Mouse (Mus musculus) MEL (cell line): ENCODE data around the gene 2510009E07Rik. TPM values are rescaled to one million over a fixed set of nuclear protein-coding genes. Genes with fewer than 3 reads are reported as not detected.

Source experiments
- DNase-seq: peaks from one replicate; pipeline ENCODE4 v3.0.0; 2011; ENCODE audit warnings: low read depth, low spot score
- H3K27ac ChIP-seq: 2 replicates; pipeline ENCODE4 v1.5.1; 2012; ENCODE audit warnings: low read depth, mild to moderate bottlenecking, control low read depth, low read length, moderate library complexity; ENCODE audit not compliant: control insufficient read depth
- H3K27me3 ChIP-seq, 2 experiments: fragments of 150-350 bp in 1 of 2; sonication (generic) in 1 of 2; 2 replicates each; pipeline ENCODE4 v1.6.1; 2012; ENCODE audit warnings: low read length in 2 of 2, mild to moderate bottlenecking in 2 of 2, improper control_type of control experiment in 1 of 2, moderate library complexity in 1 of 2; ENCODE audit not compliant: insufficient read depth in 2 of 2, control insufficient read depth in 1 of 2
- H3K36me3 ChIP-seq, 2 experiments: 2 replicates each; pipeline ENCODE4 v1.6.1; 2012 to 2014; ENCODE audit warnings: low read length in 2 of 2, improper control_type of control experiment in 1 of 2, inconsistent platforms in 1 of 2, mild to moderate bottlenecking in 1 of 2; ENCODE audit not compliant: insufficient read depth in 2 of 2, control insufficient read depth in 1 of 2
- H3K4me1 ChIP-seq, 2 experiments: fragments of 150-350 bp in 1 of 2; sonication (generic) in 1 of 2; 2 replicates each; pipeline ENCODE4 v1.6.1; 2012; ENCODE audit warnings: low read length in 2 of 2, improper control_type of control experiment in 1 of 2, mild to moderate bottlenecking in 1 of 2; ENCODE audit not compliant: insufficient read depth in 2 of 2, control insufficient read depth in 1 of 2
- H3K4me3 ChIP-seq, 2 experiments: fragments of 150-350 bp in 1 of 2; sonication (generic) in 1 of 2; 2 replicates each; pipeline ENCODE4 v1.5.1; 2012; ENCODE audit warnings: low read depth in 2 of 2, low read length in 2 of 2, mild to moderate bottlenecking in 2 of 2, moderate library complexity in 2 of 2, control low read depth in 1 of 2, improper control_type of control experiment in 1 of 2; ENCODE audit not compliant: control insufficient read depth in 1 of 2, insufficient read depth in 1 of 2
- H3K79me2 ChIP-seq: 2 replicates; pipeline ENCODE4 v1.6.1; 2012; ENCODE audit warnings: mild to moderate bottlenecking, low read length, moderate library complexity; ENCODE audit not compliant: control insufficient read depth, poor library complexity, insufficient read depth
- H3K9ac ChIP-seq: 2 replicates; pipeline ENCODE4 v1.6.1; 2012; ENCODE audit warnings: low read depth, mild to moderate bottlenecking, control low read depth, low read length, moderate library complexity; ENCODE audit not compliant: control insufficient read depth, poor library complexity, severe bottlenecking
- H3K9me3 ChIP-seq: fragments of 150-350 bp; sonication (generic); replicated peaks from 2 replicates; pipeline ENCODE4 v1.6.1; 2012; ENCODE audit warnings: mild to moderate bottlenecking, low read length, improper control_type of control experiment, moderate library complexity; ENCODE audit not compliant: insufficient read depth
- BHLHE40 ChIP-seq: IDR thresholded peaks from 2 replicates; pipeline ENCODE4 v1.6.1; 2012; ENCODE audit warnings: low read depth, mild to moderate bottlenecking, inconsistent platforms, low read length, improper control_type of control experiment, borderline replicate concordance
- CHD1 ChIP-seq: IDR thresholded peaks from 2 replicates; pipeline ENCODE4 v1.6.1; 2012; ENCODE audit warnings: low read depth, mild to moderate bottlenecking, inconsistent platforms, low read length, improper control_type of control experiment
- CHD2 ChIP-seq: IDR thresholded peaks from 2 replicates; pipeline ENCODE4 v1.6.1; 2011; ENCODE audit warnings: low read length, improper control_type of control experiment
- ELF1 ChIP-seq: IDR thresholded peaks from 2 replicates; pipeline ENCODE4 v1.6.1; 2014; ENCODE audit warnings: low read depth, mild to moderate bottlenecking, inconsistent platforms, low read length, improper control_type of control experiment, moderate library complexity
- EP300 ChIP-seq, 2 experiments: IDR thresholded peaks; 2 replicates each; pipeline ENCODE4 v1.6.1; 2011; ENCODE audit warnings: improper control_type of control experiment in 2 of 2, low read length in 2 of 2, low read depth in 1 of 2, mild to moderate bottlenecking in 1 of 2
- GABPA ChIP-seq: IDR thresholded peaks from 2 replicates; pipeline ENCODE4 v1.6.1; 2012; ENCODE audit warnings: low read depth, mild to moderate bottlenecking, inconsistent platforms, low read length, improper control_type of control experiment, moderate library complexity
- GATA1 ChIP-seq: IDR thresholded peaks from 2 replicates; pipeline ENCODE4 v1.6.1; 2011; ENCODE audit warnings: low read depth, low read length, improper control_type of control experiment
- HCFC1 ChIP-seq: IDR thresholded peaks from 2 replicates; pipeline ENCODE4 v1.6.1; 2012; ENCODE audit warnings: low read depth, mild to moderate bottlenecking, inconsistent platforms, low read length, improper control_type of control experiment, moderate library complexity
- MAZ ChIP-seq: IDR thresholded peaks from 2 replicates; pipeline ENCODE4 v1.6.1; 2012; ENCODE audit warnings: low read depth, mild to moderate bottlenecking, inconsistent platforms, low read length, improper control_type of control experiment
- MXI1 ChIP-seq: IDR thresholded peaks from 2 replicates; pipeline ENCODE4 v1.6.1; 2011; ENCODE audit warnings: mild to moderate bottlenecking, low read depth, low read length, improper control_type of control experiment
- MYB ChIP-seq: IDR thresholded peaks from 2 replicates; pipeline ENCODE4 v1.6.1; 2011; ENCODE audit warnings: mild to moderate bottlenecking, low read depth, low read length, improper control_type of control experiment
- NELFE ChIP-seq: IDR thresholded peaks from 2 replicates; pipeline ENCODE4 v1.6.1; 2011; ENCODE audit warnings: low read depth, low read length, improper control_type of control experiment
- NRF1 ChIP-seq: IDR thresholded peaks from 2 replicates; pipeline ENCODE4 v1.6.1; 2014; ENCODE audit warnings: low read depth, mild to moderate bottlenecking, inconsistent platforms, low read length, improper control_type of control experiment, moderate library complexity; ENCODE audit not compliant: poor library complexity, insufficient read depth, severe bottlenecking
- POLR2A ChIP-seq, 2 experiments: IDR thresholded peaks; 2 replicates each; pipeline ENCODE4 v1.6.1; 2011 to 2012; ENCODE audit warnings: low read length in 2 of 2, mild to moderate bottlenecking in 2 of 2, control low read depth in 1 of 2, improper control_type of control experiment in 1 of 2, low read depth in 1 of 2, moderate library complexity in 1 of 2; ENCODE audit not compliant: control insufficient read depth in 1 of 2, insufficient read depth in 1 of 2, poor library complexity in 1 of 2
- POLR2AphosphoS2 ChIP-seq: IDR thresholded peaks from 2 replicates; pipeline ENCODE4 v1.6.1; 2011; ENCODE audit warnings: low read length, improper control_type of control experiment
- RAD21 ChIP-seq: IDR thresholded peaks from 2 replicates; pipeline ENCODE4 v1.6.1; 2011; ENCODE audit warnings: mild to moderate bottlenecking, low read depth, low read length, improper control_type of control experiment
- SIN3A ChIP-seq: IDR thresholded peaks from 2 replicates; pipeline ENCODE4 v1.6.1; 2012; ENCODE audit warnings: low read length, improper control_type of control experiment, inconsistent platforms
- SMC3 ChIP-seq: IDR thresholded peaks from 2 replicates; pipeline ENCODE4 v1.6.1; 2011; ENCODE audit warnings: low read depth, low read length, improper control_type of control experiment
- TBP ChIP-seq: IDR thresholded peaks from 2 replicates; pipeline ENCODE4 v1.8.0; 2011; ENCODE audit warnings: low read depth, low read length, improper control_type of control experiment
- USF1 ChIP-seq: IDR thresholded peaks from 2 replicates; pipeline ENCODE4 v1.6.1; 2014; ENCODE audit warnings: low read depth, mild to moderate bottlenecking, inconsistent platforms, low read length, improper control_type of control experiment, moderate library complexity
- USF2 ChIP-seq, 2 experiments: IDR thresholded peaks; 2 replicates each; pipeline ENCODE4 v1.6.1; 2011 to 2012; ENCODE audit warnings: improper control_type of control experiment in 2 of 2, low read length in 2 of 2, borderline replicate concordance in 1 of 2, inconsistent platforms in 1 of 2, low read depth in 1 of 2, mild to moderate bottlenecking in 1 of 2; ENCODE audit not compliant: insufficient read depth in 1 of 2
- ZMIZ1 ChIP-seq: IDR thresholded peaks from 2 replicates; pipeline ENCODE4 v1.6.1; 2012; ENCODE audit warnings: low read depth, mild to moderate bottlenecking, inconsistent platforms, low read length, improper control_type of control experiment, moderate library complexity
- ZNF384 ChIP-seq: IDR thresholded peaks from 2 replicates; pipeline ENCODE4 v1.6.1; 2012; ENCODE audit warnings: low read depth, mild to moderate bottlenecking, inconsistent platforms, low read length, improper control_type of control experiment
- polyA plus RNA-seq, 2 experiments: library from polyadenylated mRNA; stranded (reverse) in 1 of 2; unstranded in 1 of 2; fragments of >175 nt in 1 of 2; fragments of >200 nt in 1 of 2; gene quantifications; 2 replicates each; pipeline versions ENCODE4 v1.2.1 to v1.2.4; 2012; ENCODE audit warnings: low replicate concordance in 2 of 2, low read depth in 1 of 2; ENCODE audit not compliant: insufficient read length in 2 of 2, insufficient read depth in 1 of 2, missing spikeins in 1 of 2
- total RNA-seq: library from RNA; depleted of rRNA; stranded (reverse); fragments of 300-350 nt; gene quantifications from 2 replicates; pipeline ENCODE4 v1.2.3, GENCODE M21; 2012

Gene 2510009E07Rik
- total and polyA plus RNA-seq, 3 experiments = not detected

DNA sequence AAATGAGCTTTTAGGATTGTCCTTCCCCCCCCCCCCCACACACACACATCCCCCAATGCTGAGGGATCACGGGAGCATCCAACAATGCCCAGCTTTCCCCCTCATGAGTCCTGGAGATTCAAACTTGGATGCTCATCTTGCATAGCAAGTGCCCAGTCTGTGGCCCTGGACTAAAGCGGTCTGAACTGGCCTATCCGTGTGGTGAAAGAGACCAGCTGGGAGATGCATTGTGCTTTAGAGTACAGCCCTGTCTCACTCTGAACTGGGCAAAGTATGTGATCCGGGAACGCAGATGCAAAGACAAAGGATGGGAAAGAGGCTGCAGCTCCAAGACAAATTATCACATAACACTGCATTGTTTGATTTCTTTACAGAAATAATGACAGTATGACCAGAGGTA, 40.1 kb downstream of the 2510009E07Rik start:
- TF ChIP-seq NRF1 = no peak
- no peak for TF ChIP-seq RAD21
- TF ChIP-seq EP300 (IDR thresholded peaks at IDR 0.05; ENCODE audit: low read depth in 1 of 2, low read length in 2 of 2) = no peak
- TF ChIP-seq USF1 = no peak
- TF ChIP-seq GABPA = no peak
- no peak for TF ChIP-seq USF2 (IDR thresholded peaks at IDR 0.05; ENCODE audit: borderline replicate concordance in 1 of 2, insufficient read depth in 1 of 2, low read depth in 1 of 2, low read length in 2 of 2)
- no peak for TF ChIP-seq MXI1
- TF ChIP-seq, all 39 proteins: peak for 0
- H3K9ac ChIP-seq = no peak overlapping the region
- H3K79me2 ChIP-seq = no peaks in the 10 kb centered on the region
- no peaks in the 10 kb centered on the region for H3K9me3 ChIP-seq
- H3K27me3 ChIP-seq = no peaks in the 10 kb centered on the region
- no peak for DNase-seq
- H3K36me3 ChIP-seq = no peaks in the 10 kb centered on the region; a peak in 1 of 4 replicates
- H3K4me3 ChIP-seq = no peak overlapping the region
- H3K4me1 ChIP-seq = peaks cover 0 to 2% of the 10 kb centered on the region in 2 experiments; a peak in 2 of 4 replicates
- H3K27ac ChIP-seq = no peak overlapping the region

DNA sequence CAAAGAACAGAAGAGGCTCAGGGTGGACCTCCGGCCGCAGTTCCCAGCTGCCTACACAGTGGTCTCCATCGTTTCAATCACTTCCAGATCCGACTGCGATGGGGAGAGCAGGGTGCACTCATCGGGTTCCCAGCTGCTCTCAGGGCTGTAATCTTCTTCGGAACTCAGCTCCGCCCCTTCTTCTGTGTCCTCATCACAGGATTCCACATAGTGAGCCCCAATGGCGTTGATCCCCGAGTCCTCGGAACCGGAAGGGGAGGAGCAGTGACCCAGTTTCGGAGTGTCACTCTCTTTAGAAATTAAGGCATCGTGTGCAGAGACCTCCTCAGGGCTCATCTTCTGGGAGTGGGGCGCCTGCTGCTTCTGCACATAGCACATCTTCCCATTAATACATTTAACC, 41.3 kb downstream of the 2510009E07Rik start:
- no peak overlapping the region for H3K27ac ChIP-seq
- H3K9me3 ChIP-seq = no peaks in the 10 kb centered on the region
- no peaks in the 10 kb centered on the region for H3K79me2 ChIP-seq
- H3K4me3 ChIP-seq = no peak overlapping the region
- DNase-seq = no peak
- H3K4me1 ChIP-seq = peaks cover 5 to 13% of the 10 kb centered on the region in 2 experiments; a peak in 3 of 4 replicates
- no peak overlapping the region for H3K9ac ChIP-seq
- H3K27me3 ChIP-seq = no peaks in the 10 kb centered on the region
- TF ChIP-seq POLR2A (IDR thresholded peaks at IDR 0.05; ENCODE audit: control insufficient read depth in 1 of 2, insufficient read depth in 1 of 2, low read depth in 1 of 2, low read length in 2 of 2, poor library complexity in 1 of 2) (no peak), ZNF384 (no peak), MAZ (no peak), GATA1 (no peak), ELF1 (no peak)
- peaks cover 0 to 7% of the 10 kb centered on the region in 2 experiments; a peak in 2 of 4 replicates for H3K36me3 ChIP-seq

DNA sequence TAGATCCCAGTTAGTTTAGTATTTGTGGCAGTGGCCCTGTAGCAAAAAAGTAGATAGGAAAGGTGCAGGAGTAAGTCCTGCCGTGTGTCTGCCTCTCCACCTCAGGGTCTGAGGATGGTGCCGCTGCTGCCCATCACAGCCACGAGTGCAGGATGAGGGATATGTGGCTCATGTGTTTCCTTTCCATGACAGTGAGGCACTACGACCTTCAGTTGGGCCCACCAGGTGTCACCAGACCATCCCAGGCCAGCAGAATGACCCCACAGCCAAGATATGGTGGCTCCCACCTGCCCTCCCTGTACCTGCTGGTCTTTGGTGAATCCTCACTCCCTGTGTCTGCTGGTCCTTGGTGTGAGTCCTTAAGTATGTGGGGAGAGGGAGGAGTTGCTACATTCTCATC, 43.3 kb downstream of the 2510009E07Rik start:
- TF ChIP-seq CHD1 (no peak), RAD21 (no peak), USF1 (no peak), USF2 (IDR thresholded peaks at IDR 0.05; ENCODE audit: borderline replicate concordance in 1 of 2, insufficient read depth in 1 of 2, low read depth in 1 of 2, low read length in 2 of 2) (no peak), ELF1 (no peak), GATA1 (no peak), SIN3A (no peak), CHD2 (no peak), SMC3 (no peak), NELFE (no peak), HCFC1 (no peak), POLR2AphosphoS2 (no peak), BHLHE40 (no peak), MYB (no peak), ZMIZ1 (no peak), GABPA (no peak), TBP (no peak)
- no peaks in the 10 kb centered on the region for H3K27me3 ChIP-seq
- no peak for DNase-seq
- no peak overlapping the region for H3K27ac ChIP-seq
- peaks cover 10 to 14% of the 10 kb centered on the region in 2 experiments for H3K4me1 ChIP-seq
- peaks cover 0 to 7% of the 10 kb centered on the region in 2 experiments; a peak in 2 of 4 replicates for H3K36me3 ChIP-seq
- no peaks in the 10 kb centered on the region for H3K9me3 ChIP-seq
- H3K9ac ChIP-seq = no peak overlapping the region
- H3K4me3 ChIP-seq = no peak overlapping the region
- H3K79me2 ChIP-seq = no peaks in the 10 kb centered on the region
